Mouse (Mus musculus): Measurements from ENCODE around the gene Fam89b. TPM values are rescaled to one million over a fixed set of nuclear protein-coding genes. Genes with fewer than 3 reads are reported as not detected.

Gene Fam89b
- polyA plus RNA-seq, 1 experiment from 2014 or later: 47.0 TPM

- WGBS (ENCODE audit: insufficient replicate concordance): 98% methylated on average over 6 of the region's 6 CpGs
- Histone ChIP-seq H3K27ac (no peak overlapping the region), H3K4me2 (no peak overlapping the region), H3K4me1 (replicated peaks) (peaks cover 73% of the 10 kb centered on the region), H3K27me3 (no peaks in the 10 kb centered on the region), H3K4me3 (replicated peaks) (no peak overlapping the region), H3K9ac (no peak overlapping the region), H3K9me3 (replicated peaks) (no peaks in the 10 kb centered on the region), H3K36me3 (peaks cover 95% of the 10 kb centered on the region)
- DNase-seq: no peak
- ATAC-seq (ENCODE audit: low read depth): no peak
These were observed 19.4 kb downstream of the Fam89b start for GRCm38 (mm10) chr19:5710068-5710467.

- Histone ChIP-seq H3K9me3 (replicated peaks) (no peaks in the 10 kb centered on the region), H3K27ac (peak overlapping the region; percentile 89), H3K9ac (peak overlapping the region; percentile 59), H3K36me3 (peaks cover 84% of the 10 kb centered on the region), H3K4me2 (peak overlapping the region; percentile 53), H3K27me3 (no peaks in the 10 kb centered on the region), H3K4me1 (replicated peaks) (peaks cover 50% of the 10 kb centered on the region), H3K4me3 (replicated peaks) (peak overlapping the region; percentile 12)
- peak; percentile 83 for ATAC-seq (ENCODE audit: low read depth)
- WGBS (ENCODE audit: insufficient replicate concordance): 36% methylated on average over 10 of the region's 10 CpGs
- peak; percentile 62 for DNase-seq
These were observed 24.5 kb downstream of the Fam89b start for GRCm38 (mm10) chr19:5704801-5705571.

- Histone ChIP-seq H3K4me1 (replicated peaks) (peaks cover 48% of the 10 kb centered on the region), H3K4me3 (replicated peaks) (peak within 1 kb of the TSS; percentile 12), H3K9me3 (replicated peaks) (no peaks in the 10 kb centered on the region), H3K36me3 (peaks cover 84% of the 10 kb centered on the region), H3K27ac (peak within 1 kb of the TSS; percentile 89), H3K9ac (peak within 1 kb of the TSS; percentile 59), H3K27me3 (no peaks in the 10 kb centered on the region), H3K4me2 (peak within 1 kb of the TSS; percentile 53)
- WGBS (ENCODE audit: insufficient replicate concordance): 54% methylated on average over 17 of the region's 17 CpGs
- DNase-seq: no peak
- peak; percentile 66 for ATAC-seq (ENCODE audit: low read depth)
These were observed 25.2 kb downstream of the Fam89b start, which contains the start of gene Kcnk7 for GRCm38 (mm10) chr19:5704163-5704800. Kcnk7 (plus strand) TSS chr19:5704367.

- WGBS (ENCODE audit: insufficient replicate concordance): 82% methylated on average over 41 of the region's 41 CpGs
- no peaks in the 10 kb centered on the region for H3K27me3 ChIP-seq
- peaks cover 100% of the 10 kb centered on the region for H3K36me3 ChIP-seq
- H3K4me3 ChIP-seq (replicated peaks): no peak overlapping the region
- H3K9me3 ChIP-seq (replicated peaks): no peaks in the 10 kb centered on the region
- no peak overlapping the region for H3K4me2 ChIP-seq
- H3K4me1 ChIP-seq (replicated peaks): peaks cover 40% of the 10 kb centered on the region
- ATAC-seq (ENCODE audit: low read depth) (no peak), DNase-seq (no peak)
- H3K27ac ChIP-seq: no peak overlapping the region
- H3K9ac ChIP-seq: no peak overlapping the region
These were observed 33.5 kb downstream of the Fam89b start for GRCm38 (mm10) chr19:5695849-5696462.

- Histone ChIP-seq H3K9me3 (replicated peaks) (no peaks in the 10 kb centered on the region), H3K4me3 (replicated peaks) (no peak overlapping the region), H3K4me1 (replicated peaks) (peaks cover 53% of the 10 kb centered on the region), H3K27ac (peak overlapping the region; percentile 93; the same call in 1 of the 2 replicates), H3K27me3 (no peaks in the 10 kb centered on the region), H3K36me3 (peaks cover 85% of the 10 kb centered on the region), H3K9ac (0 out of 2 replicates have a peak overlapping the region, but pooled peaks have one; percentile 94), H3K4me2 (peak overlapping the region; percentile 99; the same call in 1 of the 2 replicates)
- WGBS (ENCODE audit: insufficient replicate concordance): 86% methylated on average over 6 of the region's 6 CpGs
- ATAC-seq (ENCODE audit: low read depth): no peak
- no peak for DNase-seq
These were observed 35.7 kb downstream of the Fam89b start for GRCm38 (mm10) chr19:5693801-5694200.

GRCm38 (mm10) chr19:5692913-5693396 is 36.5 kb downstream of the Fam89b start:
- peak overlapping the region; percentile 93 for H3K27ac ChIP-seq
- H3K4me1 ChIP-seq (replicated peaks): peaks cover 54% of the 10 kb centered on the region
- H3K36me3 ChIP-seq: peaks cover 77% of the 10 kb centered on the region
- no peaks in the 10 kb centered on the region for H3K9me3 ChIP-seq (replicated peaks)
- ATAC-seq (ENCODE audit: low read depth) (no peak), DNase-seq (no peak)
- peak overlapping the region; percentile 99 for H3K4me2 ChIP-seq
- 69% methylated on average over 10 of the region's 10 CpGs for WGBS (ENCODE audit: insufficient replicate concordance)
- H3K4me3 ChIP-seq (replicated peaks): peak overlapping the region; percentile 79
- H3K27me3 ChIP-seq: no peaks in the 10 kb centered on the region
- H3K9ac ChIP-seq: peak overlapping the region; percentile 94

GRCm38 (mm10) chr19:5692086-5692912 is 37.2 kb downstream of the Fam89b start:
- Histone ChIP-seq H3K9ac (peak overlapping the region; percentile 94), H3K27me3 (no peaks in the 10 kb centered on the region), H3K4me2 (peak overlapping the region; percentile 99), H3K4me1 (replicated peaks) (peaks cover 61% of the 10 kb centered on the region), H3K4me3 (replicated peaks) (peak overlapping the region; percentile 79), H3K36me3 (peaks cover 70% of the 10 kb centered on the region), H3K9me3 (replicated peaks) (no peaks in the 10 kb centered on the region), H3K27ac (peak overlapping the region; percentile 93)
- no peak for ATAC-seq (ENCODE audit: low read depth)
- DNase-seq: no peak
- 51% methylated on average over 10 of the region's 10 CpGs for WGBS (ENCODE audit: insufficient replicate concordance)

GRCm38 (mm10) chr19:5691601-5692000 is 37.9 kb downstream of the Fam89b start:
- Histone ChIP-seq H3K27me3 (no peaks in the 10 kb centered on the region), H3K9ac (peak overlapping the region; percentile 94), H3K27ac (peak overlapping the region; percentile 93), H3K4me2 (peak overlapping the region; percentile 99), H3K4me1 (replicated peaks) (peaks cover 68% of the 10 kb centered on the region), H3K36me3 (peaks cover 67% of the 10 kb centered on the region), H3K9me3 (replicated peaks) (no peaks in the 10 kb centered on the region), H3K4me3 (replicated peaks) (peak overlapping the region; percentile 79)
- ATAC-seq (ENCODE audit: low read depth) (no peak), DNase-seq (no peak)
- 46% methylated on average over 5 of the region's 5 CpGs for WGBS (ENCODE audit: insufficient replicate concordance)

- no peak for ATAC-seq (ENCODE audit: low read depth)
- Histone ChIP-seq H3K9ac (peak overlapping the region; percentile 94), H3K27ac (peak overlapping the region; percentile 93), H3K9me3 (replicated peaks) (no peaks in the 10 kb centered on the region), H3K4me2 (peak overlapping the region; percentile 99), H3K27me3 (no peaks in the 10 kb centered on the region), H3K36me3 (peaks cover 66% of the 10 kb centered on the region), H3K4me1 (replicated peaks) (peaks cover 75% of the 10 kb centered on the region), H3K4me3 (replicated peaks) (peak overlapping the region; percentile 79)
- no peak for DNase-seq
- WGBS (ENCODE audit: insufficient replicate concordance): 44% methylated on average over 15 of the region's 15 CpGs
These were observed 39.1 kb downstream of the Fam89b start for GRCm38 (mm10) chr19:5690343-5690735.

- WGBS (ENCODE audit: insufficient replicate concordance): 4% methylated on average over 42 of the region's 42 CpGs
- peak; percentile 69 for ATAC-seq (ENCODE audit: low read depth)
- H3K9me3 ChIP-seq (replicated peaks): no peaks in the 10 kb centered on the region
- peak overlapping the region; percentile 79 for H3K4me3 ChIP-seq (replicated peaks)
- peak overlapping the region; percentile 93 for H3K27ac ChIP-seq
- H3K9ac ChIP-seq: peak overlapping the region; percentile 94
- H3K27me3 ChIP-seq: no peaks in the 10 kb centered on the region
- peak overlapping the region; percentile 99 for H3K4me2 ChIP-seq
- peaks cover 80% of the 10 kb centered on the region for H3K4me1 ChIP-seq (replicated peaks)
- DNase-seq: peak; percentile 86
- peaks cover 66% of the 10 kb centered on the region for H3K36me3 ChIP-seq
These were observed 39.7 kb downstream of the Fam89b start for GRCm38 (mm10) chr19:5689565-5690342.
